Mouse (Mus musculus) ovary, adult 2 months (tissue): ENCODE data around the gene Kif7. TPM values are rescaled to one million over a fixed set of nuclear protein-coding genes. Genes with fewer than 3 reads are reported as not detected.

Source experiments
- polyA plus RNA-seq: library from polyadenylated mRNA; depleted of rRNA; stranded (reverse); fragments of >200 nt; gene quantifications from 2 replicates; pipeline ENCODE4 v1.2.3, GENCODE M21; 2012; rRNA removed

The Kif7 gene
- polyA plus RNA-seq, result 9.6 and 11.7 TPM in 2 replicates

GRCm38 (mm10) chr7:79715187-79715981 lies at the start of gene Kif7:
Gene Kif7, minus strand, starts transcription at chr7:79715720.

GRCm38 (mm10) chr7:79742659-79743536 lies 27.4 kb upstream of the Kif7 start, which contains the start of the genes Pex11a and Wdr93:
Gene Pex11a, minus strand, starts transcription at chr7:79743131.
Gene Wdr93, plus strand, starts transcription at chr7:79743163.

GRCm38 (mm10) chr7:79732622-79733021 lies 17.1 kb upstream of the Kif7 start, which contains the start of gene Plin1:
Gene Plin1, minus strand, starts transcription at chr7:79732903.

GRCm38 (mm10) chr7:79659578-79660290 lies 55.8 kb downstream of the Kif7 start, which contains the start of gene Ticrr:
Gene Ticrr, plus strand, starts transcription at chr7:79660196.

Other genes with a start within 250 kb of the Kif7 start
- 72.2 and 77.6 TPM in 2 replicates for gene Polg, start 249.4 kb downstream of the Kif7 start, polyA plus RNA-seq
- gene Rhcg, start 98.1 kb downstream of the Kif7 start, polyA plus RNA-seq, result 0.38 and 0.97 TPM in 2 replicates
- 2.1 and 2.7 TPM in 2 replicates for gene Ticrr, start 55.5 kb downstream of the Kif7 start, polyA plus RNA-seq
- 212 and 249 TPM in 2 replicates for gene Plin1, start 17.2 kb upstream of the Kif7 start, polyA plus RNA-seq
- 15.5 and 19.2 TPM in 2 replicates for gene Pex11a, start 27.4 kb upstream of the Kif7 start, polyA plus RNA-seq
- 1.8 and 2.0 TPM in 2 replicates for gene Wdr93, start 27.4 kb upstream of the Kif7 start, polyA plus RNA-seq
- gene Mesp1, start 78.1 kb upstream of the Kif7 start, polyA plus RNA-seq, result 0.72 and 0.94 TPM in 2 replicates
- 5.6 and 7.9 TPM in 2 replicates for gene Mesp2, start 95.0 kb upstream of the Kif7 start, polyA plus RNA-seq
- gene Anpep, start 145.3 kb upstream of the Kif7 start, polyA plus RNA-seq, result 105 and 126 TPM in 2 replicates
- 19.2 and 20.1 TPM in 2 replicates for gene Ap3s2, start 204.9 kb upstream of the Kif7 start, polyA plus RNA-seq
- 14.4 and 15.1 TPM in 2 replicates for gene Arpin, start 219.6 kb upstream of the Kif7 start, polyA plus RNA-seq